In genomic region chr15:102097991-102098555, GRCm38 (mm10) we compare ENCODE assay signal across 11 mouse cellular contexts. TPM values are rescaled to one million over a fixed set of nuclear protein-coding genes. Genes with fewer than 3 reads are reported as not detected.
DNase-seq lines count a peak whose midpoint lies in the region; ATAC-seq lines count a peak whose summit lies in the region.
"Had no signal": no experiment of that assay in that cellular context is flagged by ENCODE, and none has a peak within 500 bp of the region (broad histone marks: within the 10 kb centered on the region; RNA-seq: fewer than 3 reads in every experiment).

No protein-coding gene starts in this region.

- peaks cover 9% of the 10 kb centered on the region for H3K4me1 ChIP-seq in forebrain, embryonic 11.5 days (replicated peaks; ENCODE audit: control insufficient read depth, insufficient read depth, low read length)
- peaks cover 12% of the 10 kb centered on the region for H3K4me1 ChIP-seq in forebrain, embryonic 16.5 days (replicated peaks; ENCODE audit: control insufficient read depth, insufficient read depth, low read length)
- H3K4me1 ChIP-seq in neural tube, embryonic 13.5 days (replicated peaks): peaks cover 58% of the 10 kb centered on the region
- peaks cover 50% of the 10 kb centered on the region for H3K4me1 ChIP-seq in neural tube, embryonic 15.5 days

- H3K27me3 ChIP-seq in forebrain, embryonic 11.5 days (ENCODE audit: control insufficient read depth, insufficient read depth, low read length): peaks cover 4% of the 10 kb centered on the region
- 0 out of 2 replicates have a peak, but pooled peaks cover 3% of the 10 kb centered on the region for H3K27me3 ChIP-seq in forebrain, embryonic 16.5 days (replicated peaks; ENCODE audit: control insufficient read depth, insufficient read depth, low read length)
- peaks cover 37% of the 10 kb centered on the region for H3K27me3 ChIP-seq in neural tube, embryonic 13.5 days
- H3K27me3 ChIP-seq in neural tube, embryonic 15.5 days (replicated peaks): peaks cover 18% of the 10 kb centered on the region

- H3K4me3 ChIP-seq in forebrain, embryonic 11.5 days (ENCODE audit: low read depth, low read length): no peak overlapping the region
- no peak overlapping the region for H3K4me3 ChIP-seq in forebrain, embryonic 16.5 days (replicated peaks; ENCODE audit: low read length)
- no peak overlapping the region for H3K4me3 ChIP-seq in neural tube, embryonic 13.5 days
- H3K4me3 ChIP-seq in neural tube, embryonic 15.5 days (replicated peaks): no peak overlapping the region
- H3K4me3 ChIP-seq: hindbrain, embryonic 12.5 days had no signal

- H3K9me3 ChIP-seq in forebrain, embryonic 11.5 days (ENCODE audit: control insufficient read depth, low read length): no peaks in the 10 kb centered on the region
- no peaks in the 10 kb centered on the region for H3K9me3 ChIP-seq in forebrain, embryonic 16.5 days (ENCODE audit: control insufficient read depth, low read length)
- no peaks in the 10 kb centered on the region for H3K9me3 ChIP-seq in neural tube, embryonic 13.5 days
- no peaks in the 10 kb centered on the region for H3K9me3 ChIP-seq in neural tube, embryonic 15.5 days (replicated peaks)
- H3K9me3 ChIP-seq: hindbrain, embryonic 12.5 days had no signal

- no peak overlapping the region for H3K27ac ChIP-seq in forebrain, embryonic 11.5 days (ENCODE audit: low read depth, low read length)
- no peak overlapping the region for H3K27ac ChIP-seq in forebrain, embryonic 16.5 days (ENCODE audit: low read length)
- no peak overlapping the region for H3K27ac ChIP-seq in neural tube, embryonic 13.5 days (replicated peaks)
- H3K27ac ChIP-seq in neural tube, embryonic 15.5 days (replicated peaks): no peak overlapping the region; the same call in 1 of the 2 replicates
- H3K27ac ChIP-seq: hindbrain, embryonic 12.5 days had no signal

- no peak overlapping the region for H3K9ac ChIP-seq in forebrain, embryonic 11.5 days (ENCODE audit: low read length)
- no peak overlapping the region for H3K9ac ChIP-seq in forebrain, embryonic 16.5 days (replicated peaks; ENCODE audit: low read depth, low read length)
- H3K9ac ChIP-seq in neural tube, embryonic 13.5 days: no peak overlapping the region
- H3K9ac ChIP-seq in neural tube, embryonic 15.5 days (replicated peaks): no peak overlapping the region
- H3K9ac ChIP-seq: hindbrain, embryonic 12.5 days had no signal

- no peak for ATAC-seq in forebrain, embryonic 11.5 days (replicated peaks; ENCODE audit: low FRiP score)
- no peak for ATAC-seq in forebrain, embryonic 16.5 days
- ATAC-seq in neural tube, embryonic 13.5 days (ENCODE audit: low read depth): no peak
- no peak for ATAC-seq in neural tube, embryonic 15.5 days (ENCODE audit: low FRiP score)
- ATAC-seq: CD4-positive, CD25-positive, alpha-beta regulatory T cell, adult 4 months had no signal

- peak; percentile 52 for DNase-seq in forebrain, embryonic 11.5 days (ENCODE audit: low spot score)
- DNase-seq in heart, postnatal 10 days: peak; percentile 52 to 66
- no peak for DNase-seq in testis, postnatal 14 days (ENCODE audit: low spot score)
- no peak for DNase-seq in testis, postnatal 10 days (ENCODE audit: low spot score)
- no peak for DNase-seq in c-Kit-positive CD71-positive TER-119-positive erythroid progenitor cells, embryonic 14.5 days (ENCODE audit: low spot score)

- WGBS in forebrain, embryonic 11.5 days: 38% methylated on average over 5 of the region's 5 CpGs
- WGBS in forebrain, embryonic 16.5 days: 20% methylated on average over 5 of the region's 5 CpGs
- WGBS in neural tube, embryonic 13.5 days: 31% methylated on average over 5 of the region's 5 CpGs
- WGBS in neural tube, embryonic 15.5 days: 32% methylated on average over 5 of the region's 5 CpGs

- intact Hi-C loops in heart, postnatal 10 days (cut with DNase I): no loop called here

- H3K4me2 ChIP-seq in forebrain, embryonic 11.5 days (ENCODE audit: low read depth, low read length, severe bottlenecking): no peak overlapping the region
- H3K4me2 ChIP-seq in forebrain, embryonic 16.5 days (ENCODE audit: low read length): no peak overlapping the region
- H3K4me2 ChIP-seq in neural tube, embryonic 13.5 days: peak overlapping the region; percentile 78; the same call in 1 of the 2 replicates
- H3K4me2 ChIP-seq in neural tube, embryonic 15.5 days: no peak overlapping the region
- H3K4me2 ChIP-seq: hindbrain, embryonic 12.5 days had no signal

- peaks cover 15% of the 10 kb centered on the region for H3K36me3 ChIP-seq in forebrain, embryonic 11.5 days (ENCODE audit: control insufficient read depth, insufficient read depth, low read length)
- H3K36me3 ChIP-seq in forebrain, embryonic 16.5 days (ENCODE audit: control insufficient read depth, insufficient read depth): peaks cover 18% of the 10 kb centered on the region
- peaks cover 53% of the 10 kb centered on the region for H3K36me3 ChIP-seq in neural tube, embryonic 13.5 days
- peaks cover 42% of the 10 kb centered on the region for H3K36me3 ChIP-seq in neural tube, embryonic 15.5 days

RNA-seq across cellular contexts. Expression of gene Tns2, which starts 2.1 kb away (rescaled TPM):
- 8.8 and 10.5 TPM in 2 replicates for polyA plus RNA-seq in forebrain, embryonic 11.5 days (2014; fragmentation: Nextera tagmentation; extraction: Ambion mirVana)
- 6.9 and 7.7 TPM in 2 replicates for polyA plus RNA-seq in forebrain, embryonic 16.5 days (2015; fragmentation: Nextera tagmentation; extraction: Ambion mirVana)
- polyA plus RNA-seq in neural tube, embryonic 13.5 days (2015; fragmentation: Nextera tagmentation; extraction: Ambion mirVana): 10.5 and 15.9 TPM in 2 replicates
- polyA plus RNA-seq in neural tube, embryonic 15.5 days (2015; fragmentation: Nextera tagmentation; extraction: Ambion mirVana): 9.8 and 13.7 TPM in 2 replicates
- total RNA-seq in heart, postnatal 10 days (2021): 100 to 1,000 TPM in 1 of 2 experiments, 10 to 100 TPM in 1; 95.1 to 108 TPM
- total RNA-seq: common myeloid progenitor, adult 5-6 weeks had no signal

RNA-seq across cellular contexts. Expression of gene Eif4b, which starts 24.5 kb away (rescaled TPM):
- polyA plus RNA-seq in forebrain, embryonic 11.5 days (2014; fragmentation: Nextera tagmentation; extraction: Ambion mirVana): 122 and 129 TPM in 2 replicates
- polyA plus RNA-seq in forebrain, embryonic 16.5 days (2015; fragmentation: Nextera tagmentation; extraction: Ambion mirVana): 109 and 117 TPM in 2 replicates
- 81.2 and 90.3 TPM in 2 replicates for polyA plus RNA-seq in neural tube, embryonic 13.5 days (2015; fragmentation: Nextera tagmentation; extraction: Ambion mirVana)
- 72.6 and 87.1 TPM in 2 replicates for polyA plus RNA-seq in neural tube, embryonic 15.5 days (2015; fragmentation: Nextera tagmentation; extraction: Ambion mirVana)
- total RNA-seq in heart, postnatal 10 days (2021): 100 to 1,000 TPM; 149 to 154 TPM

RNA-seq across cellular contexts. Expression of gene Spryd3, which starts 38.0 kb away (rescaled TPM):
- 12.0 and 12.1 TPM in 2 replicates for polyA plus RNA-seq in forebrain, embryonic 11.5 days (2014; fragmentation: Nextera tagmentation; extraction: Ambion mirVana)
- polyA plus RNA-seq in forebrain, embryonic 16.5 days (2015; fragmentation: Nextera tagmentation; extraction: Ambion mirVana): 48.2 and 56.4 TPM in 2 replicates
- polyA plus RNA-seq in neural tube, embryonic 13.5 days (2015; fragmentation: Nextera tagmentation; extraction: Ambion mirVana): 54.1 and 55.9 TPM in 2 replicates
- 83.6 and 96.0 TPM in 2 replicates for polyA plus RNA-seq in neural tube, embryonic 15.5 days (2015; fragmentation: Nextera tagmentation; extraction: Ambion mirVana)
- total RNA-seq in heart, postnatal 10 days (2021): 10 to 100 TPM; 19.1 to 22.2 TPM

RNA-seq across cellular contexts. Expression of gene Igfbp6, which starts 46.1 kb away (rescaled TPM):
- 0.33 TPM in 1 of 2 replicates, not detected in the other for polyA plus RNA-seq in forebrain, embryonic 11.5 days (2014; fragmentation: Nextera tagmentation; extraction: Ambion mirVana)
- polyA plus RNA-seq in forebrain, embryonic 16.5 days (2015; fragmentation: Nextera tagmentation; extraction: Ambion mirVana): 2.2 and 2.4 TPM in 2 replicates
- 0.36 and 1.2 TPM in 2 replicates for polyA plus RNA-seq in neural tube, embryonic 13.5 days (2015; fragmentation: Nextera tagmentation; extraction: Ambion mirVana)
- polyA plus RNA-seq in neural tube, embryonic 15.5 days (2015; fragmentation: Nextera tagmentation; extraction: Ambion mirVana): 3.2 and 3.5 TPM in 2 replicates
- 10 to 100 TPM; 24.8 to 30.5 TPM for total RNA-seq in heart, postnatal 10 days (2021)
- total RNA-seq: common myeloid progenitor, adult 5-6 weeks had no signal
- polyA plus RNA-seq: hindbrain, embryonic 12.5 days had no signal

RNA-seq across cellular contexts. Expression of gene Soat2, which starts 52.3 kb away (rescaled TPM):
- not detected in 2 replicates for polyA plus RNA-seq in forebrain, embryonic 11.5 days (2014; fragmentation: Nextera tagmentation; extraction: Ambion mirVana)
- not detected in 2 replicates for polyA plus RNA-seq in forebrain, embryonic 16.5 days (2015; fragmentation: Nextera tagmentation; extraction: Ambion mirVana)
- polyA plus RNA-seq in neural tube, embryonic 13.5 days (2015; fragmentation: Nextera tagmentation; extraction: Ambion mirVana): 0.11 TPM in 1 of 2 replicates, not detected in the other
- polyA plus RNA-seq in neural tube, embryonic 15.5 days (2015; fragmentation: Nextera tagmentation; extraction: Ambion mirVana): 0.06 and 0.68 TPM in 2 replicates
- under 1 TPM in 1 of 2 experiments, not detected in 1; 0.20 TPM for total RNA-seq in heart, postnatal 10 days (2021)

Comparison
In these comparisons a context has a peak if more than half of its experiments do, and no peak if none do; other contexts are left out.
1. DNase-seq: peak in forebrain, embryonic 11.5 days (single experiment) and heart, postnatal 10 days (2 of 2); none in testis, postnatal 14 days (single experiment), testis, postnatal 10 days (single experiment) and c-Kit-positive CD71-positive TER-119-positive erythroid progenitor cells, embryonic 14.5 days (single experiment).